7 mouse cellular contexts compared by ENCODE assay signal in genomic region chr13:98013715-98014114, GRCm38 (mm10).
DNase-seq lines count a peak whose midpoint lies in the region; ATAC-seq and TF ChIP-seq lines count a peak whose summit lies in the region.

No protein-coding gene starts in this region.

- intact Hi-C loops in left cerebral cortex, postnatal 10 days (cut with DNase I), result no loop called here

- TF ChIP-seq CTCF in Patski (IDR thresholded peaks at IDR 0.05), result no peak

- DNase-seq in Patski (ENCODE audit: low read depth, low spot score), result peak; percentile 97
- peak; percentile 58 for DNase-seq in adrenal gland, postnatal 25 days
- peak; percentile 93 to 94 for DNase-seq in kidney, postnatal 25 days
- peak; percentile 62 for DNase-seq in lung, postnatal 25 days (ENCODE audit: low spot score)
- no peak for DNase-seq in left cerebral cortex, postnatal 10 days (ENCODE audit: extremely low spot score in 1 of 2, low spot score in 2 of 2)
- DNase-seq in frontal cortex, postnatal 14 days (ENCODE audit: low spot score in 2 of 2), result no peak

- CTCF ChIA-PET in Patski (lab: Charles Lee), result interaction anchor here (1.3 kb wide), 1 partner anchor 17 kb away, joined by 3 read pairs; no protein-coding TSS in a partner anchor

- in situ Hi-C loops in Patski (cut with MboI; ENCODE audit: low pct_unique_long_range_greater_than_20kb), result no loop called here

- H3K27me3 ChIP-seq in Patski, result no peaks in the 10 kb centered on the region

- ATAC-seq in Patski, result peak; percentile 45
- ATAC-seq in megakaryocyte progenitor cell, adult 5-6 weeks (replicated peaks; ENCODE audit: poor library complexity), result no peak

- POLR2A ChIA-PET in Patski (lab: Charles Lee), result no interaction called here

Comparison
In these comparisons a context has a peak if more than half of its experiments do, and no peak if none do; other contexts are left out.
1. DNase-seq: peak in Patski (single experiment), adrenal gland, postnatal 25 days (single experiment), kidney, postnatal 25 days (2 of 2) and lung, postnatal 25 days (single experiment); none in left cerebral cortex, postnatal 10 days (0 of 2) and frontal cortex, postnatal 14 days (0 of 2).